Comparison of ENCODE assay signal across 8 mouse cellular contexts in genomic region chr6:145211376-145212305, GRCm38 (mm10). TPM values are rescaled to one million over a fixed set of nuclear protein-coding genes. Genes with fewer than 3 reads are reported as not detected.
DNase-seq lines count a peak whose midpoint lies in the region; ATAC-seq and TF ChIP-seq lines count a peak whose summit lies in the region.

No protein-coding gene starts in this region.

- DNase-seq in lung, adult 2 months = no peak
- DNase-seq in lung, postnatal 14 days = no peak
- peak; percentile 31 for DNase-seq in fibroblast of lung, adult 2 months (ENCODE audit: low read depth)
- DNase-seq in splenic B cell, adult 2 months (ENCODE audit: low read depth, low spot score) = peak; percentile 49
- no peak for DNase-seq in layer of hippocampus, postnatal 36 days
- no peak for DNase-seq in layer of hippocampus, adult 11-12 months (ENCODE audit: low spot score)

- 3% methylated on average over 21 of the region's 21 CpGs for WGBS in lung, adult 2 months
- 3% methylated on average over 21 of the region's 21 CpGs for WGBS in limb, embryonic 15.5 days

- H3K4me3 ChIP-seq in lung, adult 2 months (replicated peaks; ENCODE audit: extremely low read depth, low read depth, low read length) = peak overlapping the region; percentile 80
- H3K4me3 ChIP-seq in limb, embryonic 15.5 days = peak overlapping the region; percentile 64

- ATAC-seq in activated CD4-positive, CD25-positive, alpha-beta regulatory T cell, adult 4 months = peak; percentile 5
- ATAC-seq in limb, embryonic 15.5 days (ENCODE audit: insufficient number of reproducible peaks, low FRiP score, low TSS enrichment, low read depth) = no peak

- TF ChIP-seq POLR2A in lung, adult 2 months (IDR thresholded peaks at IDR 0.05; ENCODE audit: borderline replicate concordance, extremely low read depth, low read depth, low read length) = no peak

- peak overlapping the region; percentile 94 for H3K27ac ChIP-seq in limb, embryonic 15.5 days

- peak overlapping the region; percentile 75 for H3K4me2 ChIP-seq in limb, embryonic 15.5 days

- no peaks in the 10 kb centered on the region for H3K27me3 ChIP-seq in limb, embryonic 15.5 days
- no peaks in the 10 kb centered on the region for H3K27me3 ChIP-seq in splenic B cell, adult 2 months (ENCODE audit: control insufficient read depth, insufficient read depth, low read length, poor library complexity, severe bottlenecking)

- TF ChIP-seq CTCF in lung, adult 2 months (IDR thresholded peaks at IDR 0.05; ENCODE audit: insufficient read depth, low read length) = no peak

- H3K9ac ChIP-seq in limb, embryonic 15.5 days = peak overlapping the region; percentile 61

- no peaks in the 10 kb centered on the region; the same call in 1 of the 2 replicates for H3K4me1 ChIP-seq in lung, adult 2 months (ENCODE audit: control insufficient read depth, insufficient read depth, low read length)
- H3K4me1 ChIP-seq in limb, embryonic 15.5 days = peaks cover 13% of the 10 kb centered on the region

- no peaks in the 10 kb centered on the region for H3K9me3 ChIP-seq in limb, embryonic 15.5 days

- peaks cover 5% of the 10 kb centered on the region; the same call in 1 of the 2 replicates for H3K36me3 ChIP-seq in limb, embryonic 15.5 days
- no peaks in the 10 kb centered on the region for H3K36me3 ChIP-seq in splenic B cell, adult 2 months (ENCODE audit: control insufficient read depth, insufficient read depth, low read length, poor library complexity, severe bottlenecking)

RNA-seq across cellular contexts. Expression of gene Etfrf1, which starts 0.7 kb away (rescaled TPM):
- 3.7 and 8.3 TPM in 2 replicates for polyA plus RNA-seq in lung, adult 2 months (2012; rRNA removed)
- 10 to 100 TPM; 16.3 to 26.0 TPM for polyA plus RNA-seq in activated CD4-positive, CD25-positive, alpha-beta regulatory T cell, adult 4 months (2017; shearing (Covaris generic))
- 31.0 and 34.3 TPM in 2 replicates for polyA plus RNA-seq in limb, embryonic 15.5 days (2015; fragmentation: Nextera tagmentation; extraction: Ambion mirVana)
- 10 to 100 TPM; 20.6 to 21.1 TPM for total RNA-seq in layer of hippocampus, postnatal 36 days (2021)

RNA-seq across cellular contexts. Expression of gene Casc1, which starts 0.8 kb away (rescaled TPM):
- polyA plus RNA-seq in lung, adult 2 months (2012; rRNA removed) = 3.2 and 4.5 TPM in 2 replicates
- under 1 TPM; 0.19 to 0.57 TPM for polyA plus RNA-seq in activated CD4-positive, CD25-positive, alpha-beta regulatory T cell, adult 4 months (2017; shearing (Covaris generic))
- 0.29 and 0.41 TPM in 2 replicates for polyA plus RNA-seq in limb, embryonic 15.5 days (2015; fragmentation: Nextera tagmentation; extraction: Ambion mirVana)
- 1 to 10 TPM; 1.2 to 1.9 TPM for total RNA-seq in layer of hippocampus, postnatal 36 days (2021)

RNA-seq across cellular contexts. Expression of gene Kras, which starts 38.4 kb away (rescaled TPM):
- 23.2 and 27.7 TPM in 2 replicates for polyA plus RNA-seq in lung, adult 2 months (2012; rRNA removed)
- polyA plus RNA-seq in activated CD4-positive, CD25-positive, alpha-beta regulatory T cell, adult 4 months (2017; shearing (Covaris generic)) = 10 to 100 TPM; 23.8 to 42.3 TPM
- polyA plus RNA-seq in limb, embryonic 15.5 days (2015; fragmentation: Nextera tagmentation; extraction: Ambion mirVana) = 64.6 and 65.4 TPM in 2 replicates
- 10 to 100 TPM; 74.0 to 74.2 TPM for total RNA-seq in layer of hippocampus, postnatal 36 days (2021)

Comparison
In these comparisons a context has a peak if more than half of its experiments do, and no peak if none do; other contexts are left out.
1. DNase-seq: peak in fibroblast of lung, adult 2 months (single experiment) and splenic B cell, adult 2 months (single experiment); none in lung, adult 2 months (single experiment), lung, postnatal 14 days (single experiment), layer of hippocampus, postnatal 36 days (0 of 2) and layer of hippocampus, adult 11-12 months (single experiment).